Mouse (Mus musculus): ENCODE data around the gene Pik3ca. TPM values are rescaled to one million over a fixed set of nuclear protein-coding genes. Genes with fewer than 3 reads are reported as not detected.

Gene Pik3ca
- polyA plus RNA-seq, 1 experiment from 2014 or later, result 3.4 TPM

DNA sequence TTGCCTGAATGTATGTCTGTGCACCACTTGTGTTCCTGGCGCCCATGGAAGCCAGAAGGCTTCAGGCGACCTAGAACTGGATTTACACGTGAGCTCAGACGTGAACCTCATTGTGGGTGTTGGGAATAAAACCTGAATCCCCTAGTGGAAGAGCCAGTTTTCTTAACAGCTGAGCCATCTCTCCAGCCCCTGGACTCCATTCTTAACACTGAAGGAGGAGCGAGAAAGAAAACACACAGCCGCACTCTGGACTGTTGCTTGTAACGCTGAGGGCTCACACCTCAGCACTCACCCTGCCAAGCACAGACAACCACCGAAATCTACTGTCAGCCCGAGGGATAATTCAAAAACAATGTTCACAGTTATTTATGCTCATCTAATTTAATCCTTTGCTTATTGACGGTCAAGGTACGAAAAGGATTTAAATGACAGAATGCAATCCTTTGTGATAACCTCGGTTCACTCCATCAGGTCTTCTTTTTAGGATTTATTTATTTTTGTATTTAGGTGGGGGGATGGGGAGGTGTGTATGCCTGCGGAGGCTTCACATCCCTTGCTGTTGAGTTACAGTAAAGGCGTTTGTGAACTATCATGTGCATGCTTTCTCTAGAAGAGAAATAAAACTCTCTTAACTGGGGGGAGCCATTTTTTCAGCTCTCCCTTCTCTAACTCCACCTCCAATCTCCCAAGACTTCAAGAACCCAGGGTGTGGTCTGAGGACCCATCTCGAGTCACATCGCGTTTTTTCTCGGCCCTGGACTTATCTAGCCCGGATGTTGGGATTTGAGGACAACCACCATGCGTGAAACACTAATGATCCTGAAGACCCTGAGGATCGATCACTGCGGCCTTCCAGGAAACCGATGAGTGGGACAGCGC lies 112.3 kb downstream of the Pik3ca start, which contains the start of gene Zfp639:
Gene Zfp639 (plus strand): TSS at position 764 of the 879 bp plus-strand sequence.
- peak within 1 kb of the TSS; percentile 78 for H3K4me3 ChIP-seq (ENCODE audit: low read depth, low read length)
- 15% methylated on average over 24 of the region's 24 CpGs for WGBS (ENCODE audit: insufficient replicate concordance)
- H3K9me3 ChIP-seq (ENCODE audit: low read length), result no peaks in the 10 kb centered on the region
- H3K27ac ChIP-seq (ENCODE audit: low read depth), result peak within 1 kb of the TSS; percentile 93
- TF ChIP-seq CTCF (IDR thresholded peaks at IDR 0.05; ENCODE audit: low read depth), result no peak
- TF ChIP-seq EP300 (IDR thresholded peaks at IDR 0.05; ENCODE audit: low read depth), result no peak
- DNase-seq (no peak), ATAC-seq (peak; percentile 33)
- peaks cover 20% of the 10 kb centered on the region for H3K4me1 ChIP-seq (ENCODE audit: insufficient read depth)
- H3K36me3 ChIP-seq (replicated peaks; ENCODE audit: insufficient read depth, low read length), result peaks cover 2% of the 10 kb centered on the region; the same call in 1 of the 2 replicates
- H3K9ac ChIP-seq (replicated peaks), result peak within 1 kb of the TSS; percentile 88
- H3K4me2 ChIP-seq (ENCODE audit: low read depth, low read length), result peak within 1 kb of the TSS; percentile 78
- no peaks in the 10 kb centered on the region for H3K27me3 ChIP-seq (ENCODE audit: insufficient read depth, low read length)

DNA sequence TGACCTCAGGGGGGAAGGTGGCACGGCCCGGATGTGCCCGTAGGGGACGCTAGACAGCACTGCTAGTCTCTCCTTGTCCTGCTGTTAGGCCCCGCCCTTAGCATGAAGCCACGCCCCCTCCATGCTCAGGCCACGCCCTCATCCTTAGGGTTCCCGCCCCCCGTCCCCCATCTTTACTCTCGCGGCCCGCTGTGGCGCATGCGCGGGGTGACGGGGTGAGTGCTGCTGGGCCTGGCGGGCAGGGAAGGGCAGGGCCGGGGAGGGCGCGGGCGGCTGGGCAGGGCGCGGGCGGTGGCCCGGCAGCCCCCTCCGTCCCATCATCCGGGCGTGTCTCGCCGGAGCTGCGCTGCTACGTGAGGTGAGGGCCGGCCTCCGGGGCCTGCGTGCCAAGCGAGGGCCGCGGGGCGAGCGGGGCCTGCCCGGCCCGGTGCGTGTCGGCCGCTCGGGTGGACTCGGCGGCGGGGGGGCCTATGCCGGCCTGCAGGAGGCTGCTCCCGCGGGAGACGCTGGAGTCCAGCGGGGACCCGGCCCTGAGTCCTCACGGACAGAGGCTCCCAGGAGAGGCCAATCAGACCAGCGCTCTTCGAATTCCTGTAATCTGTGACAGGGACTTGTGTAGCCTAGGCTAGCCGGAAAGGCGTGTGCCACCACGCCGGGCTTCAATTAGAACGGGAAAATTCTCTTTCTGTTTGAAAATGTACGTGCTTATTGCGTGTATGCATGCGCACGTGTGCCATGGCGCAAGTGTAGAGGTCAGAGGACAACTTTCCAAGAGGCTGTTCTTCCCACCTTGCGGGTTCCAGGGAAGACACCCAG lies 113.1 kb downstream of the Pik3ca start:
- WGBS (ENCODE audit: insufficient replicate concordance), result under 1% methylated on average over 62 of the region's 69 CpGs
- ATAC-seq, result peak; percentile 96

DNA sequence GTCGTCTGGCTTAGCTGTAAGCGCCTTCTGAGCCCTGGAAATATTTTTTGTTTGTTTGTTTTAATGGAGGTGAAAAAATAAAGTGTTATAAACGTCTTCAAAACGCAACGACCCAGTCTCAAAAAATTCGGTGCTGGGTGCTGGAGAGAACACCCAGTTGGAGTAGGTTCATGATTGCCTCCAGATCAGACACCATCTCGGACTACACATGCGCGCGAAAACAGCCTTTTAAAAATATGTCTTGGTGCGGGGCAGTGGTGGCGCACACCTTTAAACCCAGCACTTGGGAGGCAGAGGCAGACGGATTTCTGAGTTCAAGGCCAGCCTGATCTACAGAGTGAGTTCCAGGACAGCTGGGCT lies 113.7 kb downstream of the Pik3ca start:
- no peak for TF ChIP-seq EP300 (IDR thresholded peaks at IDR 0.05; ENCODE audit: low read depth)
- no peak for TF ChIP-seq CTCF (IDR thresholded peaks at IDR 0.05; ENCODE audit: low read depth)
- Histone ChIP-seq H3K4me3 (ENCODE audit: low read depth, low read length) (peak overlapping the region; percentile 78), H3K4me2 (ENCODE audit: low read depth, low read length) (peak overlapping the region; percentile 78), H3K9me3 (ENCODE audit: low read length) (no peaks in the 10 kb centered on the region), H3K27me3 (ENCODE audit: insufficient read depth, low read length) (no peaks in the 10 kb centered on the region), H3K9ac (replicated peaks) (peak overlapping the region; percentile 88), H3K36me3 (replicated peaks; ENCODE audit: insufficient read depth, low read length) (peaks cover 11% of the 10 kb centered on the region), H3K27ac (ENCODE audit: low read depth) (peak overlapping the region; percentile 93), H3K4me1 (ENCODE audit: insufficient read depth) (peaks cover 20% of the 10 kb centered on the region)
- 3% methylated on average over 13 of the region's 13 CpGs for WGBS (ENCODE audit: insufficient replicate concordance)
- DNase-seq, result no peak
- no peak for ATAC-seq

More for the DNA sequence above, 113.1 kb downstream of the Pik3ca start:
- Histone ChIP-seq H3K9me3 (ENCODE audit: low read length) (no peaks in the 10 kb centered on the region), H3K4me3 (ENCODE audit: low read depth, low read length) (peak overlapping the region; percentile 78), H3K4me2 (ENCODE audit: low read depth, low read length) (peak overlapping the region; percentile 78), H3K36me3 (replicated peaks; ENCODE audit: insufficient read depth, low read length) (peaks cover 5% of the 10 kb centered on the region), H3K27me3 (ENCODE audit: insufficient read depth, low read length) (no peaks in the 10 kb centered on the region), H3K27ac (ENCODE audit: low read depth) (peak overlapping the region; percentile 93), H3K4me1 (ENCODE audit: insufficient read depth) (peaks cover 20% of the 10 kb centered on the region), H3K9ac (replicated peaks) (peak overlapping the region; percentile 88)
- peak; percentile 92 for TF ChIP-seq CTCF (IDR thresholded peaks at IDR 0.05; ENCODE audit: low read depth)
- TF ChIP-seq EP300 (IDR thresholded peaks at IDR 0.05; ENCODE audit: low read depth), result no peak
- DNase-seq, result peak; percentile 98

DNA sequence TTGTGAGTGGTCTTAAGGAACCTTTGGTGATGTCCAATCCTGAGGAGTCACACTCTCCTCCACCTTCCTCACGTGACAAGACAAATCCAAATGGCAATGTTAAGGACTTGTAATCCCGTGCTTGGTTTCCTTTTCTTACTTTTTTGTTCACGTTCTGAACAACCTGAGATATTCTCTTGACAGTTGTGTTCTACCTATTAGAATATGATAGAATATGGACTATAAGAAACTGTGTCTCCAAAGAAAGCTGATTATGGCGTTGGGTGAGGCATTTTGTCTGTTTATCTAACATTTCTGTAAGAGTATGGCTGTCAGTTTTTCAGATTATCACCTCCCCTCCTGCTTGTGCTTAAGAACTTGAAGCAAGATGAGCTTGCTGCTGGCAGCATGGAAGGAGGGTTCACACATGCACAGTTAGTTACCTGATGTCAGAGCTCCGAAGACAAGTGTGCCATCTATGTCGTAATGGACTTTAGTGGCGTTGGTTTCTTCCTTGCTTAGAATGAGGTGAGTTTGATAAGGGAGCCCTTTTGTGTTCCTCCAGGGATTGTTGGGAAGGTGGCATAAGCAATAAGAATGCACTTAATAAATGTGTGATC lies 115.3 kb downstream of the Pik3ca start:
- peak overlapping the region; percentile 78 for H3K4me2 ChIP-seq (ENCODE audit: low read depth, low read length)
- peaks cover 25% of the 10 kb centered on the region for H3K36me3 ChIP-seq (replicated peaks; ENCODE audit: insufficient read depth, low read length)
- no peaks in the 10 kb centered on the region for H3K27me3 ChIP-seq (ENCODE audit: insufficient read depth, low read length)
- H3K4me1 ChIP-seq (ENCODE audit: insufficient read depth), result peaks cover 20% of the 10 kb centered on the region
- no peak overlapping the region; the same call in 1 of the 2 replicates for H3K9ac ChIP-seq (replicated peaks)
- peak overlapping the region; percentile 46; the same call in 1 of the 2 replicates for H3K27ac ChIP-seq (ENCODE audit: low read depth)
- peak overlapping the region; percentile 19; the same call in 1 of the 2 replicates for H3K4me3 ChIP-seq (ENCODE audit: low read depth, low read length)
- DNase-seq, result no peak
- no peaks in the 10 kb centered on the region for H3K9me3 ChIP-seq (ENCODE audit: low read length)
- WGBS (ENCODE audit: insufficient replicate concordance), result 55% methylated on average over 7 of the region's 7 CpGs
- no peak for ATAC-seq
- TF ChIP-seq EP300 (IDR thresholded peaks at IDR 0.05; ENCODE audit: low read depth), result no peak; the same call in 1 of the 2 replicates
- TF ChIP-seq CTCF (IDR thresholded peaks at IDR 0.05; ENCODE audit: low read depth), result no peak

DNA sequence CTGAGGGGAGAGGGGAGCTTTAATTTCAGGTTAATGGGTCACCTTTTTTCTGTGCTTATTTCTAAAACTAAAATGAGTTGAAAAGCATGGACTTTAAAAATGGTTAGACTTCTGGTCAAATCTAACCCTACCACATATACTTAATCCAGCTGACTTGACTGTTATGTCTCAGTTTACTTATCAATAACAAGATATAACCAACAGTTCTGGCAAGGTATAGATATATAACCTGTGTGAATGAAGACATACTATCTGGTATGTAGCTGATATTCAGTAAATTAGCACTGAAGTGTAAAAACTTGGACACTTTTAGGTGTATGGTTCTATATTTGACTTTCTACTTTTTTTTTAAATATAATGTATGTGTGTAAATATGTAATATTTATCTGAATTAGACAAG lies 116.1 kb downstream of the Pik3ca start:
- no peaks in the 10 kb centered on the region for H3K27me3 ChIP-seq (ENCODE audit: insufficient read depth, low read length)
- peak overlapping the region; percentile 19; the same call in 1 of the 2 replicates for H3K4me3 ChIP-seq (ENCODE audit: low read depth, low read length)
- no peaks in the 10 kb centered on the region for H3K9me3 ChIP-seq (ENCODE audit: low read length)
- peak overlapping the region; percentile 78 for H3K4me2 ChIP-seq (ENCODE audit: low read depth, low read length)
- no peak overlapping the region; the same call in 1 of the 2 replicates for H3K9ac ChIP-seq (replicated peaks)
- H3K36me3 ChIP-seq (replicated peaks; ENCODE audit: insufficient read depth, low read length), result peaks cover 28% of the 10 kb centered on the region
- peak overlapping the region; percentile 46; the same call in 1 of the 2 replicates for H3K27ac ChIP-seq (ENCODE audit: low read depth)
- TF ChIP-seq EP300 (IDR thresholded peaks at IDR 0.05; ENCODE audit: low read depth), result peak; percentile 68
- TF ChIP-seq CTCF (IDR thresholded peaks at IDR 0.05; ENCODE audit: low read depth), result no peak
- H3K4me1 ChIP-seq (ENCODE audit: insufficient read depth), result peaks cover 20% of the 10 kb centered on the region
- DNase-seq (no peak), ATAC-seq (no peak)

Other genes starting within 250 kb of the Pik3ca start
- 0.62 and 0.73 TPM in 2 replicates for gene Zmat3, start 31.7 kb upstream of the Pik3ca start, polyA plus RNA-seq (2015; fragmentation: Nextera tagmentation; extraction: Ambion mirVana)
- not detected in 2 replicates for gene Kcnmb3, start 94.6 kb downstream of the Pik3ca start, polyA plus RNA-seq (2015; fragmentation: Nextera tagmentation; extraction: Ambion mirVana)
- 13.5 and 14.0 TPM in 2 replicates for gene Zfp639, start 112.6 kb downstream of the Pik3ca start, polyA plus RNA-seq (2015; fragmentation: Nextera tagmentation; extraction: Ambion mirVana)
- 19.5 and 21.7 TPM in 2 replicates for gene Mfn1, start 131.8 kb downstream of the Pik3ca start, polyA plus RNA-seq (2015; fragmentation: Nextera tagmentation; extraction: Ambion mirVana)
- gene Gnb4, start 218.9 kb downstream of the Pik3ca start, polyA plus RNA-seq (2015; fragmentation: Nextera tagmentation; extraction: Ambion mirVana), result 6.6 and 6.7 TPM in 2 replicates